Mouse (Mus musculus) erythroblast, adult 5-6 weeks (primary cell): ENCODE data around the gene Gm44965. TPM values are rescaled to one million over a fixed set of nuclear protein-coding genes. Genes with fewer than 3 reads are reported as not detected.

ENCODE experiments used
- ATAC-seq: replicated peaks from 2 replicates; pipeline ENCODE4 v1.8.0; 2016; ENCODE audit warnings: moderate number of reproducible peaks, mild to moderate bottlenecking, moderate TSS enrichment, inconsistent platforms; ENCODE audit not compliant: poor library complexity, low FRiP score, severe bottlenecking
- total RNA-seq, 2 experiments: library from RNA; stranded (forward) in 1 of 2; stranded (reverse) in 1 of 2; fragments of 150-400 nt in 1 of 2; fragments of 200-764, 138-1000 nt in 1 of 2; gene quantifications; 2 replicates each; pipeline versions ENCODE4 v1.2.3 to v1.2.4; 2015 to 2017; ENCODE audit warnings: low replicate concordance in 2 of 2

Gene Gm44965
- total RNA-seq, 2 experiments from 2014 or later = not detected

- ATAC-seq = no peak
These were observed 53.9 kb downstream of the Gm44965 start for GRCm38 (mm10) chr6:48647611-48648010.

- no peak for ATAC-seq
These were observed 55.0 kb downstream of the Gm44965 start for GRCm38 (mm10) chr6:48648779-48649178.

GRCm38 (mm10) chr6:48650041-48650440 lies 56.3 kb downstream of the Gm44965 start:
- ATAC-seq = no peak

GRCm38 (mm10) chr6:48658721-48659120 lies 65.0 kb downstream of the Gm44965 start:
- no peak for ATAC-seq

- no peak for ATAC-seq
These were observed 71.0 kb downstream of the Gm44965 start for GRCm38 (mm10) chr6:48664750-48665149.

- ATAC-seq = no peak
These were observed 71.7 kb downstream of the Gm44965 start for GRCm38 (mm10) chr6:48665471-48665870.

- ATAC-seq = no peak
These were observed 72.4 kb downstream of the Gm44965 start for GRCm38 (mm10) chr6:48666159-48666586.

- ATAC-seq = no peak
These were observed 74.3 kb downstream of the Gm44965 start for GRCm38 (mm10) chr6:48668022-48668421.

Other genes starting within 250 kb of the Gm44965 start
- gene Krba1, start 198.4 kb upstream of the Gm44965 start, total RNA-seq (2015; ENCODE audit: low replicate concordance) = 0.84 TPM in 1 of 2 replicates, not detected in the other
- gene Krba1, start 198.4 kb upstream of the Gm44965 start, total RNA-seq (2017; ENCODE audit: low replicate concordance) = 0.43 and 0.70 TPM in 2 replicates
- 1.9 and 7.3 TPM in 2 replicates for gene Zfp467, start 148.1 kb upstream of the Gm44965 start, total RNA-seq (2015; ENCODE audit: low replicate concordance)
- gene Zfp467, start 148.1 kb upstream of the Gm44965 start, total RNA-seq (2017; ENCODE audit: low replicate concordance) = not detected in 2 replicates
- not detected in 2 replicates for gene Sspo, start 145.7 kb upstream of the Gm44965 start, total RNA-seq (2015; ENCODE audit: low replicate concordance)
- not detected in 2 replicates for gene Sspo, start 145.7 kb upstream of the Gm44965 start, total RNA-seq (2017; ENCODE audit: low replicate concordance)
- not detected in 2 replicates for gene Atp6v0e2, start 56.3 kb upstream of the Gm44965 start, total RNA-seq (2015; ENCODE audit: low replicate concordance)
- gene Atp6v0e2, start 56.3 kb upstream of the Gm44965 start, total RNA-seq (2017; ENCODE audit: low replicate concordance) = not detected in 2 replicates
- 2.3 and 8.4 TPM in 2 replicates for gene Lrrc61, start 39.1 kb upstream of the Gm44965 start, total RNA-seq (2015; ENCODE audit: low replicate concordance)
- 0.94 and 10.3 TPM in 2 replicates for gene Lrrc61, start 39.1 kb upstream of the Gm44965 start, total RNA-seq (2017; ENCODE audit: low replicate concordance)
- not detected in 2 replicates for gene Rarres2, start 21.2 kb upstream of the Gm44965 start, total RNA-seq (2015; ENCODE audit: low replicate concordance)
- gene Rarres2, start 21.2 kb upstream of the Gm44965 start, total RNA-seq (2017; ENCODE audit: low replicate concordance) = not detected in 2 replicates
- gene Gm45021, start 4.3 kb upstream of the Gm44965 start, total RNA-seq (2015; ENCODE audit: low replicate concordance) = not detected in 2 replicates
- gene Gm45021, start 4.3 kb upstream of the Gm44965 start, total RNA-seq (2017; ENCODE audit: low replicate concordance) = not detected in 2 replicates
- gene Repin1, start 58 bp upstream of the Gm44965 start, total RNA-seq (2015; ENCODE audit: low replicate concordance) = 2.3 TPM in 2 replicates
- 3.9 TPM in 1 of 2 replicates, not detected in the other for gene Repin1, start 58 bp upstream of the Gm44965 start, total RNA-seq (2017; ENCODE audit: low replicate concordance)
- gene Zfp775, start 8.1 kb downstream of the Gm44965 start, total RNA-seq (2015; ENCODE audit: low replicate concordance) = 0.42 TPM in 1 of 2 replicates, not detected in the other
- gene Zfp775, start 8.1 kb downstream of the Gm44965 start, total RNA-seq (2017; ENCODE audit: low replicate concordance) = 0.17 and 0.28 TPM in 2 replicates
- not detected in 2 replicates for gene AI854703, start 32.8 kb downstream of the Gm44965 start, total RNA-seq (2015; ENCODE audit: low replicate concordance)
- gene AI854703, start 32.8 kb downstream of the Gm44965 start, total RNA-seq (2017; ENCODE audit: low replicate concordance) = not detected in 2 replicates
- gene Gimap8, start 53.3 kb downstream of the Gm44965 start, total RNA-seq (2015; ENCODE audit: low replicate concordance) = 1.0 TPM in 1 of 2 replicates, not detected in the other
- 0.26 and 2.5 TPM in 2 replicates for gene Gimap8, start 53.3 kb downstream of the Gm44965 start, total RNA-seq (2017; ENCODE audit: low replicate concordance)
- gene Gimap9, start 82.2 kb downstream of the Gm44965 start, total RNA-seq (2015; ENCODE audit: low replicate concordance) = 6.3 and 12.1 TPM in 2 replicates
- gene Gimap9, start 82.2 kb downstream of the Gm44965 start, total RNA-seq (2017; ENCODE audit: low replicate concordance) = 4.7 and 5.9 TPM in 2 replicates
- 2.7 and 3.3 TPM in 2 replicates for gene Gimap4, start 90.6 kb downstream of the Gm44965 start, total RNA-seq (2015; ENCODE audit: low replicate concordance)
- gene Gimap4, start 90.6 kb downstream of the Gm44965 start, total RNA-seq (2017; ENCODE audit: low replicate concordance) = 4.5 and 5.2 TPM in 2 replicates
- gene Gimap6, start 114.3 kb downstream of the Gm44965 start, total RNA-seq (2015; ENCODE audit: low replicate concordance) = 0.58 and 6.5 TPM in 2 replicates
- gene Gimap6, start 114.3 kb downstream of the Gm44965 start, total RNA-seq (2017; ENCODE audit: low replicate concordance) = 4.2 and 7.2 TPM in 2 replicates
- not detected in 2 replicates for gene Gm28053, start 124.7 kb downstream of the Gm44965 start, total RNA-seq (2015; ENCODE audit: low replicate concordance)
- gene Gm28053, start 124.7 kb downstream of the Gm44965 start, total RNA-seq (2017; ENCODE audit: low replicate concordance) = 1.8 TPM in 1 of 2 replicates, not detected in the other
- not detected in 2 replicates for gene Gimap7, start 124.7 kb downstream of the Gm44965 start, total RNA-seq (2015; ENCODE audit: low replicate concordance)
- gene Gimap7, start 124.7 kb downstream of the Gm44965 start, total RNA-seq (2017; ENCODE audit: low replicate concordance) = 2.6 TPM in 1 of 2 replicates, not detected in the other
- gene Gimap1, start 145.1 kb downstream of the Gm44965 start, total RNA-seq (2015; ENCODE audit: low replicate concordance) = 5.0 TPM in 1 of 2 replicates, not detected in the other
- gene Gimap1, start 145.1 kb downstream of the Gm44965 start, total RNA-seq (2017; ENCODE audit: low replicate concordance) = 0.17 and 1.1 TPM in 2 replicates
- gene Gimap5, start 152.3 kb downstream of the Gm44965 start, total RNA-seq (2015; ENCODE audit: low replicate concordance) = 4.4 TPM in 1 of 2 replicates, not detected in the other
- gene Gimap5, start 152.3 kb downstream of the Gm44965 start, total RNA-seq (2017; ENCODE audit: low replicate concordance) = 2.6 and 6.8 TPM in 2 replicates
- 2.1 TPM in 1 of 2 replicates, not detected in the other for gene Gimap3, start 176.9 kb downstream of the Gm44965 start, total RNA-seq (2015; ENCODE audit: low replicate concordance)
- gene Gimap3, start 176.9 kb downstream of the Gm44965 start, total RNA-seq (2017; ENCODE audit: low replicate concordance) = 1.1 and 2.0 TPM in 2 replicates
- gene Tmem176a, start 247.0 kb downstream of the Gm44965 start, total RNA-seq (2015; ENCODE audit: low replicate concordance) = 10.4 and 12.7 TPM in 2 replicates
- gene Tmem176a, start 247.0 kb downstream of the Gm44965 start, total RNA-seq (2017; ENCODE audit: low replicate concordance) = 1.4 and 3.2 TPM in 2 replicates
- 11.5 and 22.5 TPM in 2 replicates for gene Tmem176b, start 247.6 kb downstream of the Gm44965 start, total RNA-seq (2015; ENCODE audit: low replicate concordance)
- gene Tmem176b, start 247.6 kb downstream of the Gm44965 start, total RNA-seq (2017; ENCODE audit: low replicate concordance) = 5.7 and 25.1 TPM in 2 replicates